Mouse (Mus musculus): ENCODE measurements around the gene Snrpa. TPM values are rescaled to one million over a fixed set of nuclear protein-coding genes. Genes with fewer than 3 reads are reported as not detected.

Snrpa gene
- polyA plus RNA-seq, 1 experiment, result 228 TPM

DNA sequence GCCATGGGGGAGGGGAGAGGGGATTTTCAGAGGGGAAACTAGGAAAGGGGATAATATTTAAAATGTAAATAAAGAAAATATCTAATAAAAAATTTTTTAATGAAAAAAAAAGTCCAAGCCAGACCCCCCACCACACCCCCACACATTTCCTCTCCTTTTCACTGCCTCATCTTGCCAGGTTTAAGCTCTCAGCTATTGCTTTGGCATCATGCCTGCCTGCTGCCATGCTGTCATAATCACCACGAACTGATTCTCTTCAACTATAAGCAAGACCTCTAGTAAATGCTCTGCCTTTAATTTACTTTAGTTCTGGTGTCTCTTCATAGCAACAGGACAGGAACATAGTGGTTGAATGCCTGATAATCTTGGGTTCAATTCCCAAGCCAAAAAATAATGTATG, 13.6 kb downstream of the Snrpa start:
- H3K27ac ChIP-seq (ENCODE audit: insufficient read depth, low read length), result no peak overlapping the region
- H3K4me3 ChIP-seq (ENCODE audit: low read depth, low read length), result no peak overlapping the region
- H3K9me3 ChIP-seq (replicated peaks; ENCODE audit: control insufficient read depth, insufficient read depth, low read length, poor library complexity, severe bottlenecking), result no peaks in the 10 kb centered on the region
- H3K9ac ChIP-seq (ENCODE audit: low read depth, poor library complexity, severe bottlenecking), result no peak overlapping the region
- H3K27me3 ChIP-seq (ENCODE audit: control insufficient read depth, insufficient read depth, low read length, poor library complexity, severe bottlenecking), result no peaks in the 10 kb centered on the region
- no peaks in the 10 kb centered on the region for H3K4me1 ChIP-seq (ENCODE audit: control insufficient read depth, insufficient read depth, low read length)
- no peak for TF ChIP-seq CTCF (IDR thresholded peaks at IDR 0.05; ENCODE audit: low read depth, low read length)
- no peak for TF ChIP-seq POLR2A (IDR thresholded peaks at IDR 0.05; ENCODE audit: insufficient read depth, low read length)
- no peak for TF ChIP-seq EP300 (IDR thresholded peaks at IDR 0.05; ENCODE audit: insufficient read depth, low read depth, low read length)
- peaks cover 11% of the 10 kb centered on the region for H3K36me3 ChIP-seq (ENCODE audit: control insufficient read depth, insufficient read depth, low read length, poor library complexity, severe bottlenecking)

DNA sequence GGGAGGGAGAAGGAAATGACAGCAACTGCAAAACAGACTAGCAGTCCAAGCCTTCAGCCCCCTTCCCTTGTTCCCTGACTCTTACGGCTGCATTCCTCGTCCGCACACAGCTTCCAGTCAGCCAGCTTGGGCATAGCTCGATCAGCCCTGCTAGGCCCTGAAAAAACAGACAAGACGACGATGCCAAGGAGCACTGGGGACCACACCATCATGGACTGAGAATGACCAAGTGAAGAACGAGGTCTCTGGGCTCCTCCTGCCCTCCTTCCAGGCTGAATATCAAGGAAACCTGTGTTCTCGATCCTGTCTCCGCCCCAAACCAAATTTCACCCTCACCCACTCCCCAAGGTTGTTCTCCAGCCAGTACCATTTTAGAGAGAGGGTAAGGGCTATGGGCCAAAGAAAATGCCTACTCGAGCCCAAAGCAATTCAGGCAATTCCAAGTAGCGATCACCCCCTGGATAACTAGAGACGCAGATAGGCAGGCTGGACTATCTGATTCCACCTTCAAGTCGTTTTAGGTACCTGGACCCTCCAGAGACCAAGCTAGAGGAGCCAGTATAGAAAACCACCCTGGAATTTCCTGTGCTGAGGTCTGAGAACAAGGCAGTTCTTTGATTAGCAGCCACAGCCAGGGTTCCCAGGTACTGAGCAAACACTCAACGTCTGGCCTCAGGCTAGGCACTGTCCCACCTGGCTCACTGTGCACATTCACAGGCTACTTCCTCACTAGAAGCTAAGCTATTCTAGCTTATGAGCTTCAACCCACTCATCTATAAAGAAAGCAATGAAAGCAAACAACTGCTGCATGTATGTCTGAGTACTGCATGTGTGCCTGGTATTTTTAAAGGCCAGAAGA, 15.0 kb downstream of the Snrpa start, which contains the start of the genes Gm21983 and Mia:
Gene Gm21983, minus strand, starts transcription at position 250 of the 859 bp plus-strand sequence.
Gene Mia, minus strand, starts transcription at position 321 of the 859 bp plus-strand sequence.
- Histone ChIP-seq H3K27me3 (ENCODE audit: control insufficient read depth, insufficient read depth, low read length, poor library complexity, severe bottlenecking) (no peaks in the 10 kb centered on the region), H3K9me3 (replicated peaks; ENCODE audit: control insufficient read depth, insufficient read depth, low read length, poor library complexity, severe bottlenecking) (no peaks in the 10 kb centered on the region), H3K4me3 (ENCODE audit: low read depth, low read length) (peak within 1 kb of the TSS; percentile 6), H3K9ac (ENCODE audit: low read depth, poor library complexity, severe bottlenecking) (peak within 1 kb of the TSS; percentile 61; the same call in 1 of the 2 replicates), H3K36me3 (ENCODE audit: control insufficient read depth, insufficient read depth, low read length, poor library complexity, severe bottlenecking) (peaks cover 2% of the 10 kb centered on the region), H3K4me1 (ENCODE audit: control insufficient read depth, insufficient read depth, low read length) (no peaks in the 10 kb centered on the region), H3K27ac (ENCODE audit: insufficient read depth, low read length) (peak within 1 kb of the TSS; percentile 73)
- TF ChIP-seq CTCF (IDR thresholded peaks at IDR 0.05; ENCODE audit: low read depth, low read length) (no peak), POLR2A (IDR thresholded peaks at IDR 0.05; ENCODE audit: insufficient read depth, low read length) (no peak), EP300 (IDR thresholded peaks at IDR 0.05; ENCODE audit: insufficient read depth, low read depth, low read length) (no peak)

DNA sequence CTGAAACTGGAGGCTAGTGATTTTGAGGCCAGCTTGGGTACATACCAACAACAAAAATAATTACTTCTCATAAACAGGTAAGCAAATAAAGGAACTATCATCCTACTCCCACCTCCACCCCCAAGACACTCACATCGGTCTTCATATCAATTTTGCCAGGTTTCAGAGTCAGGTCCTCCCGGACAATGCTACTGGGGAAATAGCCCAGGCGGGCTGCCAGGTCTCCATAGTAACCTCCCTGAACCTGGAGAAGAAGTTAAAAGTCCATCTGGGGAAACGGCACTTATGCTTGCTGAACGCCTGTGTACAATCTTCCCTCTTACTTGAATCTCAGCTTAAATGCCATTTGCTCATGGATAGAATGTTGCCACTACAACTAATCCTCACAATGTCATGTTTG, 16.0 kb downstream of the Snrpa start:
- peak overlapping the region; percentile 66 for H3K27ac ChIP-seq (ENCODE audit: insufficient read depth, low read length)
- H3K4me3 ChIP-seq (ENCODE audit: low read depth, low read length), result no peak overlapping the region
- H3K27me3 ChIP-seq (ENCODE audit: control insufficient read depth, insufficient read depth, low read length, poor library complexity, severe bottlenecking), result no peaks in the 10 kb centered on the region
- H3K36me3 ChIP-seq (ENCODE audit: control insufficient read depth, insufficient read depth, low read length, poor library complexity, severe bottlenecking), result no peaks in the 10 kb centered on the region
- TF ChIP-seq CTCF (IDR thresholded peaks at IDR 0.05; ENCODE audit: low read depth, low read length) (no peak), POLR2A (IDR thresholded peaks at IDR 0.05; ENCODE audit: insufficient read depth, low read length) (no peak)
- H3K9ac ChIP-seq (ENCODE audit: low read depth, poor library complexity, severe bottlenecking), result peak overlapping the region; percentile 61; the same call in 1 of the 2 replicates
- H3K4me1 ChIP-seq (ENCODE audit: control insufficient read depth, insufficient read depth, low read length), result no peaks in the 10 kb centered on the region
- H3K9me3 ChIP-seq (replicated peaks; ENCODE audit: control insufficient read depth, insufficient read depth, low read length, poor library complexity, severe bottlenecking), result no peaks in the 10 kb centered on the region

DNA sequence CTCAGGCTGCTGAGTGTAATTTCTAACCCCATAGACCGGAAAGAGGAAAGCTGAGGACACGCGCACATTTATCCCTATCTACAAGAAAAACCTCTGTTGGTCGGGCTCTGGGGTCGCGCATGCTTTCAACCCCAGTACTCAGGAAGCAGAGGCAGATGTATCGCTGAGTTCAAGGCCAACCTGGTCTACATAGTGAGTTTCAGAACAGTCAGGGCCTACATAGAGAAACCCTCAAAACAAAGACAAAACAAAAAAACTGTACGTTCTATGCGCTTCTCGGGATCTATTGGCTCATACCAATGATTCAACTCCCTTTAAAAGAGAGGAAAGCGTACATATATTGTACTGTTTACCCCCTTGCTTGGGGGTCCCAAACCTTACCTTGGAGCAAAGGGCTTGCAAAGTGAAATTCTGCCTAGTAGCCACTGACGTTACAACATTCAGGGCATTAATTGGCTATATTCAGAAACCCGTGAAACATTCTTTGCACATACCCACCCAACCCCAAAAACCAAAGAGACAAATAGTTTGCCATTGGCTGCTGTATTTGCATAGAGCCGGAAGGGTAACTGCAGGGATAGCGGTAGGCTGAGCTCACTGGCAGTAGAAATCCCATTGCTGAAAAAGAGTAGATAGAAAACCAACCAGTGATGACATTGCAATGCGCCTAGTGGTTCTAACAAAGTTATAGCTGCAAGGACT, 16.7 kb downstream of the Snrpa start:
- Histone ChIP-seq H3K27me3 (ENCODE audit: control insufficient read depth, insufficient read depth, low read length, poor library complexity, severe bottlenecking) (no peaks in the 10 kb centered on the region), H3K9ac (ENCODE audit: low read depth, poor library complexity, severe bottlenecking) (peak overlapping the region; percentile 61), H3K4me3 (ENCODE audit: low read depth, low read length) (peak overlapping the region; percentile 78), H3K4me1 (ENCODE audit: control insufficient read depth, insufficient read depth, low read length) (no peaks in the 10 kb centered on the region), H3K9me3 (replicated peaks; ENCODE audit: control insufficient read depth, insufficient read depth, low read length, poor library complexity, severe bottlenecking) (no peaks in the 10 kb centered on the region), H3K36me3 (ENCODE audit: control insufficient read depth, insufficient read depth, low read length, poor library complexity, severe bottlenecking) (no peaks in the 10 kb centered on the region), H3K27ac (ENCODE audit: insufficient read depth, low read length) (peak overlapping the region; percentile 66)
- TF ChIP-seq EP300 (IDR thresholded peaks at IDR 0.05; ENCODE audit: insufficient read depth, low read depth, low read length), result no peak
- no peak for TF ChIP-seq CTCF (IDR thresholded peaks at IDR 0.05; ENCODE audit: low read depth, low read length)
- TF ChIP-seq POLR2A (IDR thresholded peaks at IDR 0.05; ENCODE audit: insufficient read depth, low read length), result no peak

DNA sequence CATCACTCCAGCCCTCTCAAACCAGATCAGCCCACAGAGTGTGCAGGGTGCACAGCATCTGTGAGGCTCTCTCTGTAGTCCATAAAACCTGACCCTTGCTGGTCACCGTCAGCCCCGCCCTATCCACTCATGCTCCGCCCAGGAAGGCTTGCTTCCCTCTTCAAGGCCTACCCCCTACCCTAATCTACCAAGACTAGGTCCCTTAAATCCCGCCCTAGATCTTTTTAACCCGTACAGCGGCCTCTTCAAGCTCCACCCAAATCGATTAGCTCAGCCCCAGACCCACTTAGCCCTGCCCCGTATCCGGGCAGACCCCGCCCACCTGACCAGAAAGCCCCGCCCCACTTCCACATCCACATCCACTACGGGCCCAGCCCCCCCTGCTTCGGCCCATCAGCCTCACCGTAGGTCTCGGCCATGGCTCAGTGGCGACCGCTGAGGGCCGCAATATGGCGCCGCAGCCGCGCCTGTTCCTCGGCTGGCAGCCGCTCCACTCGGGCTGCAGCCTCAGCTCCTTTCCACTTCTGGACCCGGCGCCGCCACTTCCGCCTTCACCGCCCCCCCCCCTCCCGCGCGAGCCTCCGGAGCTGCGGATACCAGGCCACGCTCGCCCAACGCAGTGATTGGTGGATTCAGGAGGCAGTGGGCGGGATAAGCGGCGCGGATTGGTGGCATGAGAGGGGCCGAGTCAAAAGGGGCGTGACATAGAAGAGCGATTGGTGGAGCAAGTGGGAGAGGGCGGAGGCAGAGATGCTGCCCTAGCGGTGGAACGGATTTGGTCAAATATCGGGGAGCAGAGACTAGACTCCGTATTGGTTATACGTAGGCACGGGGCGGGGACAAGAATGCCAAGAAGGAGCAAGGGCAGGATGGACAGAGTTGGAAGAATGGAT, 17.5 kb downstream of the Snrpa start, which contains the start of gene Rab4b:
Gene Rab4b, minus strand, starts transcription at position 573 of the 893 bp plus-strand sequence.
- H3K27ac ChIP-seq (ENCODE audit: insufficient read depth, low read length), result peak within 1 kb of the TSS; percentile 66
- H3K27me3 ChIP-seq (ENCODE audit: control insufficient read depth, insufficient read depth, low read length, poor library complexity, severe bottlenecking), result no peaks in the 10 kb centered on the region
- TF ChIP-seq POLR2A (IDR thresholded peaks at IDR 0.05; ENCODE audit: insufficient read depth, low read length) (peak; percentile 61), EP300 (IDR thresholded peaks at IDR 0.05; ENCODE audit: insufficient read depth, low read depth, low read length) (no peak)
- H3K36me3 ChIP-seq (ENCODE audit: control insufficient read depth, insufficient read depth, low read length, poor library complexity, severe bottlenecking), result no peaks in the 10 kb centered on the region
- peaks cover 3% of the 10 kb centered on the region for H3K4me1 ChIP-seq (ENCODE audit: control insufficient read depth, insufficient read depth, low read length)
- H3K4me3 ChIP-seq (ENCODE audit: low read depth, low read length), result peak within 1 kb of the TSS; percentile 81
- peak within 1 kb of the TSS; percentile 73 for H3K9ac ChIP-seq (ENCODE audit: low read depth, poor library complexity, severe bottlenecking)
- H3K9me3 ChIP-seq (replicated peaks; ENCODE audit: control insufficient read depth, insufficient read depth, low read length, poor library complexity, severe bottlenecking), result no peaks in the 10 kb centered on the region
